Mouse (Mus musculus): Measurements from ENCODE around the gene Eif4e1b. TPM values are rescaled to one million over a fixed set of nuclear protein-coding genes. Genes with fewer than 3 reads are reported as not detected.

The Eif4e1b gene
- polyA plus RNA-seq, 1 experiment from 2014 or later = not detected

DNA sequence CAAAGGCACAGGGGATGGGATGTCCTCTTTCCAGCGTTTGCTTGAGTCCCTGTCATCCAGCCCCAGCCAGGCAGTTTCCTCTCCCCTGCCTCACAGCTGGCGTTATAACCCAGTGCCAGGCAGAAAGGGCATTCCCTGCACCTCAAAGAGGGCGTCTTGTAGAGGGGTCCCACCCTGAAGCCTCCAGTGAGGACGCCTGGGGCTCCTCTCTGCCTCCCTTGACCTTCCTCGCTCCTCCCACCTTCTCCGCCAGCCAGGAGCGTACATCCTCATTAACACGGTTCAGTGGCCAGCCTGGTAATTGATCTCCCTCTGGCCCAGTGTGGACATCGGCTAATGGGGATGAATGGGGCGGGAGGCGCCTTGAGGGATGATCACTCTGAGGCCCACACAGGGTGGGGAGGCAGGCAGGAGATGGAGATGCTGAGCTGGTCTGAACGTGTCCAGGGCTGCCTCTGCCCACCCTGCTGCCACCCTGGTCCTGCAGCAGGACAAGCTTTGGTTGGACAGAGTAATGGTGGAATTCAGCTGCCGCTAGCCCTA, 22.7 kb downstream of the Eif4e1b start:
- H3K36me3 ChIP-seq = no peaks in the 10 kb centered on the region
- no peak for ATAC-seq (replicated peaks; ENCODE audit: insufficient number of reproducible peaks, insufficient read depth, low FRiP score, low read depth)
- 46% methylated on average over 13 of the region's 13 CpGs for WGBS

DNA sequence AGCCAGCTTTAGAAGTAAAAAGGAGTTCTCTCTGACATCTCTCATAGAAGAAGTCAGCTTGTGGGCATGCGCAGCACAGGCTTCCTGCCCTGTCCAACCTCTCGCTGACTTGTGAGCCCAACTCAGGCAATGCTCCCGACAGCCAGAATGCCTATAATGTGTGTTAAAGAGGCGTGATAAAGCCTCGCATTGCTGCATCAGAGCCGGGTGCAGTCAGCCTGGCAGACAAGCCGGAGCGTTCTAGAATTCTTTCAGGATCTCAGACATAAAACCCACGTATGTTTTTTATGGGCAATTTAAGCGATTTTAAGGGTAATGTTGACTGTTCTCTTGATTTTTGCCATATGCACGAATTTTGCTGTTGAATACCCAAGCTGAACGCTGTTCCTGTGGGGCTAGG, 24.3 kb downstream of the Eif4e1b start:
- 58% methylated on average over 12 of the region's 12 CpGs for WGBS
- peaks cover 49% of the 10 kb centered on the region for H3K27me3 ChIP-seq
- H3K36me3 ChIP-seq = no peaks in the 10 kb centered on the region
- no peaks in the 10 kb centered on the region for H3K9me3 ChIP-seq (replicated peaks)
- H3K4me2 ChIP-seq = no peak overlapping the region
- H3K4me3 ChIP-seq = no peak overlapping the region
- H3K4me1 ChIP-seq (replicated peaks) = no peaks in the 10 kb centered on the region
- H3K27ac ChIP-seq = no peak overlapping the region
- no peak overlapping the region for H3K9ac ChIP-seq
- no peak for ATAC-seq (replicated peaks; ENCODE audit: insufficient number of reproducible peaks, insufficient read depth, low FRiP score, low read depth)

More for the DNA sequence above, 22.7 kb downstream of the Eif4e1b start:
- no peak overlapping the region for H3K27ac ChIP-seq
- H3K9me3 ChIP-seq (replicated peaks) = no peaks in the 10 kb centered on the region
- no peak overlapping the region for H3K9ac ChIP-seq
- H3K4me3 ChIP-seq = no peak overlapping the region
- H3K4me1 ChIP-seq (replicated peaks) = no peaks in the 10 kb centered on the region
- peaks cover 45% of the 10 kb centered on the region for H3K27me3 ChIP-seq
- no peak overlapping the region for H3K4me2 ChIP-seq

DNA sequence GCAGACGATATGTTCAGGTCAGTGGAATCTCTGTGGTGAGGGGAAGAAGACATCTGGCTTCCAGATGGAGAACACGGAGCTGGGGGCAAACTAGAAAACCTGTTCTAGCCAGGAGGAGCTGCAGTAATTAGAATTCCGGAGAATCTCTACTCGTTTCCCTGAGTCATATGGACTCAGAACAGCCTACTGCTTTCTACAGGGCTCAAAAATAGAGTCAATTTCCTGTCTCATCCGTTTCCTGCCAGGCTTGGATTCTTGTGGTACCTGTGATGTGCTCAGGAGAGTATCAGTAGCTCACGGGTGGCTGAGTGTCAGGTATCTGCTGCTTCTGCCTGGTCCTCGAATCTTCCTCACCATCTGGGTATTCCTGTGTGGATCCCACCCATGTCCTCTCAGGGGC, 27.7 kb downstream of the Eif4e1b start:
- no peak overlapping the region for H3K9ac ChIP-seq
- no peaks in the 10 kb centered on the region for H3K4me1 ChIP-seq (replicated peaks)
- 53% methylated on average over 7 of the region's 7 CpGs for WGBS
- no peak for ATAC-seq (replicated peaks; ENCODE audit: insufficient number of reproducible peaks, insufficient read depth, low FRiP score, low read depth)
- no peak overlapping the region for H3K27ac ChIP-seq
- H3K27me3 ChIP-seq = peaks cover 20% of the 10 kb centered on the region
- H3K9me3 ChIP-seq (replicated peaks) = no peaks in the 10 kb centered on the region
- no peak overlapping the region for H3K4me3 ChIP-seq
- no peak overlapping the region for H3K4me2 ChIP-seq
- no peaks in the 10 kb centered on the region for H3K36me3 ChIP-seq

DNA sequence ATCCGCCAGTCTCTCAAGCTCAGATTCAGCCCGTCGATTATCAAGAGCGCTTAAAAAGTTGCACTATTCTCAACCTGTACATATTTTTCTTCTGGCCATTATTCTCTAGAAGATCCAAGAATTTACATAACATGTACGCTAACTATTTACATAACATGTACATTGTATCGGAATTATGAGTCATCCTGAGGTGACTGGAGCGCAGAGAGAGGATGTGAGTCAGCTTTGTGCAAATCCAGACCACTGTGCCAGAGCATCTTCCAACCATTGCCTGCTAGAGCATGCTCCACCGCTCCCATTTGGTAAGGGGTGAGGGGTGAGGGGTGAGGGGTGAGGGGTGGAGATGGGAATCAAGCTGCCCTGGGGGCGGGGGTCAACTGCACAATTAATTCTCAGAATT, 29.6 kb downstream of the Eif4e1b start:
- 76% methylated on average over 9 of the region's 9 CpGs for WGBS
- no peak overlapping the region for H3K27ac ChIP-seq
- 0 out of 2 replicates have a peak, but pooled peaks cover 4% of the 10 kb centered on the region for H3K27me3 ChIP-seq
- no peaks in the 10 kb centered on the region for H3K36me3 ChIP-seq
- no peak overlapping the region for H3K4me2 ChIP-seq
- ATAC-seq (replicated peaks; ENCODE audit: insufficient number of reproducible peaks, insufficient read depth, low FRiP score, low read depth) = no peak
- no peak overlapping the region for H3K4me3 ChIP-seq
- no peaks in the 10 kb centered on the region for H3K4me1 ChIP-seq (replicated peaks)
- H3K9me3 ChIP-seq (replicated peaks) = no peaks in the 10 kb centered on the region
- no peak overlapping the region for H3K9ac ChIP-seq

DNA sequence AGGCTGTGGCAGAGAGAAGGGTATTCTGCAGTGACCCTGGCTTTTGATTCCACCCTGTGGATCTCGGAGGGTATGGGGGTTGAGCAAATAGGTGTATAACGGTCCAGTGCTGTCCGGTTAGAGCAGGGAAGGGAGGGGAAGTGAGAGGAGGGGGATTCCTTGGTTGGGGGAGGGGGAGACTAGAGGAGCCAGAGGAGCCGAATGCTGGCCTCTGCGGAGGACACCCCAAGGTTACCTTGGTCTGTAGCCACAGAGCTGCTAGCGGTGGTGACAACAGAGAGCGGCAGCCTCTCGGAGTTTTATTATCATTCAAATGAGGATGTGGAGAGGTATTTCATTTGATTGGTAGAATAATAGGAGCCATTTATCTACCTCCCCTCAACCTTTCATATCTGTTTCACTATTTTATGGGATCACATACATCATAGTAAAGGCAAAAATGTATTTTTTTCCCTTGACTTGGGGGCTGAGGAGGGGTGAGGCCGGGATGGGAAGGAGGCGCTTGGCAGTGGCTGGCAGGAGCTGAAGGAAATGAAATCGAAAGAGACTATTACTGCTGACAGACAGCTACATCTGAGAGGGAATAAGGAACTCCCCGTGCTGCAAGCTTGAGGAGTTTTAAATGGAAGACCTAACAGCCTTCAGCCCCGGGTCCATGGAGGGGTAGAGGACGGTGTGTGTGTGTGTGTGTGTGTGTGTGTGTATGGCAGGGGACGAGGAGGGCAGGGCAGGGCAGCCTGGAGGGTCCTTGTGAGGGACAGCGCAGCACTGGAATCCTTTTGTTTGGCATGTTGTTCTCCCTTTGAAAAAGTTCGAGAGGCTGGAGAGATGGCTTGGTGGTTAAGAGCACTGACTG, 34.8 kb downstream of the Eif4e1b start:
- Histone ChIP-seq H3K4me1 (replicated peaks) (no peaks in the 10 kb centered on the region), H3K36me3 (no peaks in the 10 kb centered on the region), H3K4me3 (no peak overlapping the region), H3K27ac (no peak overlapping the region), H3K9ac (no peak overlapping the region), H3K27me3 (peaks cover 6% of the 10 kb centered on the region), H3K4me2 (no peak overlapping the region), H3K9me3 (replicated peaks) (no peaks in the 10 kb centered on the region)
- 27% methylated on average over 17 of the region's 17 CpGs for WGBS
- no peak for ATAC-seq (replicated peaks; ENCODE audit: insufficient number of reproducible peaks, insufficient read depth, low FRiP score, low read depth)

DNA sequence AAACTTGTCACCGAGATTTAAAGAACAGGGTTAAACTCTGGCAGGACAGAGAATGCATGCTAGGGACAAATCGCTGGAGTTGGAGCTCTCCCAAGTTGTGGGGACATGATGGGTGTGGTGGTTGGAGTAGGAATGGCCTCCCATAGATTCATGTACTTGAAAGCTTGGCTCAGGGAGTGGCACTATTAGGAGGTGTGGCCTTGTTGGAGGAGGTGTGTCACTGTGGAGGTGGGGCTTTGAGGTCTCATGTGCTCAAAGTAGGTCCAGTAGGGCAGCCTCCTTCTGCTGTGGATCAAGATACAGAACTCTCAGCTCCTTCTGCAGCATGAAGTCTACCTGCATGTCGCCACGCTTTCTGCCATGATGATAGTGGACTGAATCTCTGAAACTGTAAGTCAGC, 37.3 kb downstream of the Eif4e1b start:
- Histone ChIP-seq H3K4me1 (replicated peaks) (peaks cover 11% of the 10 kb centered on the region), H3K27ac (no peak overlapping the region), H3K4me2 (no peak overlapping the region), H3K36me3 (no peaks in the 10 kb centered on the region), H3K9ac (no peak overlapping the region), H3K4me3 (no peak overlapping the region), H3K9me3 (replicated peaks) (no peaks in the 10 kb centered on the region), H3K27me3 (peaks cover 15% of the 10 kb centered on the region)
- WGBS = 70% methylated on average over 4 of the region's 4 CpGs
- no peak for ATAC-seq (replicated peaks; ENCODE audit: insufficient number of reproducible peaks, insufficient read depth, low FRiP score, low read depth)

DNA sequence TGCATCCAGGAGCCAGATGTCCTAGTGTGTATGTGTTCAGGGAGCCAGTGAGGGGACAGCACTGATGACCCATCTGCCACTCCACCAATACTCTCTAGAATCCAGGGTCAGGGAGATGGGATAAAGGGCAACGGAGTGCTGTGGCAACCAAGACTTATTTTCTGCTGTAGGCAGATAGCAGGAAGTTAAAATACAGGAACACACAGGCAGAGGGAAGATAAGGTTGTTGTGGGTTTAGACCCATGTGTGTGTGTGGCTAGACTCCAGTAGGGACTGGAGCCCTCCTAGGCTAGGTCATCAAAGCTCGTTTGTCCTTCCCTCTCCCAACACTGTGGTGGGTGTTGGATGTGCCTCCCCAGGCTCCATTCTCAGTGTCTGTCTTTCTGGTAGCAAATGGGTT, 38.1 kb downstream of the Eif4e1b start:
- Histone ChIP-seq H3K4me2 (no peak overlapping the region), H3K27ac (no peak overlapping the region), H3K27me3 (peaks cover 15% of the 10 kb centered on the region), H3K4me1 (replicated peaks) (peaks cover 11% of the 10 kb centered on the region), H3K4me3 (no peak overlapping the region), H3K9ac (no peak overlapping the region), H3K36me3 (no peaks in the 10 kb centered on the region), H3K9me3 (replicated peaks) (no peaks in the 10 kb centered on the region)
- ATAC-seq (replicated peaks; ENCODE audit: insufficient number of reproducible peaks, insufficient read depth, low FRiP score, low read depth) = no peak
- 57% methylated on average over 2 of the region's 2 CpGs for WGBS

DNA sequence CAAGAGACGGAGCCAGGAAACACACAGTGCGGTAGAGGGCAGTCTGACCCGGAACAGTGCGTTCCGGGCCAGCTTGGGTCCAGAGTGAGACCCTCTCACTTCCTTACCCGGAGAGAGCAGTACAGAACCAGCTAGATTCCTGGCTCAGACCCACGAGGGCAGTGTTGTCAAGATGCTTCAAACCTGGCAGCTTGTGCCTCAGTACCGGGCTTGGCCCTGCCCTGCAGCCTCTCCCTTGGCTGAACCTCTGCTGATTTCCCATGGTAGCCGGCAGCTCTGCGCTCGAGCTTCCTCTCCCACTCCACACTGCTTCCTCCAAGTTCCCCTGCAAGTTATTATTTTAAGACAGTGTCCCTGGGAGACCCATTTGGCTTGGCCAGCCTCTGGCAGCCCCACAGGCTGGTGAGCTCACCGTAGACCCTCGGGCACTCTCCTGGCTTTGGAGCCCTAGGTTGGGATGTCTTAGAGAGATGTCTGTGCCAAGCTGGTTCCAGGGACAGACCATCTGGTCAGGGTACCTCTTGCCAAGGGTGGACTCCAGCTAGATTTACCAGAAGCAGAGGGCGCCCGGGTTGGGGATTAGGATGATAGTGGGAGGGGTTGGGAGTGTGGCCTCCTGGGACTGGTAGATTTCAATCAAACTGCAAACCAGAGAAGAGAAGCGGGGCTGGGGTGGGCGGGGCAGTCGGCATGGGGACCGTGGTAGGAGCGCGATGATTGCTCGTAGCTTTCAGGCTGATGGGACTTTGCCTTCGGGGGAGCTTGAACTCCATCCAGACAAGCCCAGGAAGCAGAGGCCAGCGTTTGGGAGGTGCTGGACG, 40.5 kb downstream of the Eif4e1b start:
- no peak overlapping the region for H3K9ac ChIP-seq
- H3K4me3 ChIP-seq = 0 out of 2 replicates have a peak overlapping the region, but pooled peaks have one; percentile 14
- peaks cover 11% of the 10 kb centered on the region for H3K4me1 ChIP-seq (replicated peaks)
- no peak overlapping the region for H3K27ac ChIP-seq
- no peaks in the 10 kb centered on the region for H3K36me3 ChIP-seq
- H3K4me2 ChIP-seq = peak overlapping the region; percentile 50
- H3K9me3 ChIP-seq (replicated peaks) = no peaks in the 10 kb centered on the region
- peak; percentile 27; the same call in 1 of the 2 replicates for ATAC-seq (replicated peaks; ENCODE audit: insufficient number of reproducible peaks, insufficient read depth, low FRiP score, low read depth)
- WGBS = 12% methylated on average over 25 of the region's 25 CpGs
- H3K27me3 ChIP-seq = peaks cover 16% of the 10 kb centered on the region

DNA sequence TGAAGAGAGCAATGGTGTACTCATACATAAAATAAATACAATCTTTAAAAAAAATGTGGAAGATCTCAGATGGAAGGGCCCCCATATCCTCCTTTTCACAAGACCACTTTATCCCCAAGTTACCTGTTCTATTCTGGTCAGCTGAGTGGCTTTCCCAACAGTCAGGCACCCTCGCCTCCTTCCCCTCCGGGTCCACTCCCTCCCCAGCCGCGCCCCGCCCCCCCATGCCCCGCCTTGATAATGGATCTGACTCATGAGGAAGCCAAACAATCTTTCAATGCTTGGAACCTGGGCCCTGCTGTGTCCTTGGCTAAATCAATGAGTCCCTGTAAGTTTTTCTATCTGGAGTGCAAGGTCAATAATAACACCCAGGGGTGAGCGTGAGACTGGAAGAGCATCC, 44.2 kb downstream of the Eif4e1b start:
- no peaks in the 10 kb centered on the region for H3K9me3 ChIP-seq (replicated peaks)
- H3K4me3 ChIP-seq = no peak overlapping the region
- no peak overlapping the region for H3K27ac ChIP-seq
- no peak overlapping the region for H3K4me2 ChIP-seq
- peaks cover 11% of the 10 kb centered on the region for H3K4me1 ChIP-seq (replicated peaks)
- WGBS = 42% methylated on average over 7 of the region's 7 CpGs
- no peak overlapping the region for H3K9ac ChIP-seq
- peaks cover 16% of the 10 kb centered on the region for H3K27me3 ChIP-seq
- no peaks in the 10 kb centered on the region for H3K36me3 ChIP-seq
- ATAC-seq (replicated peaks; ENCODE audit: insufficient number of reproducible peaks, insufficient read depth, low FRiP score, low read depth) = no peak

DNA sequence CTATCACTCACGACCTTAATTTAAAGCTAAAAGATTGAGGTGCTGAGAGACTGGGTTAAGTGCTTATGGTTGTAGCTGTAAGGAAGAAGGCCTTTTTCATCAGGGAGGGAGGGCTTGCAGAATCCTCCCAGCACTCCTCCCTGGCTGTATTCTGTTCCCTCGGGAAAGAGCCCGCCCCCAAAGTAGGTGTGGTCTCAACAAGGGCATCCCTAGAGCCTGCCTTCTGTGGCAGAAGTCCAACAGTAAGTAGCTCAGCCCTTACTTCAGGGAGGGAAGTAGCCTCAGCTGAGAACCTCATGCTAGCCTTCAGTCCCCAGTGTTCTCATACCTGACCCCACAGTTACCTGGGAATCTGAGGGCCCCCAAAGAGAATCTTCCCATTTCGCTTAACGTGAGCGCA, 44.7 kb downstream of the Eif4e1b start:
- Histone ChIP-seq H3K9me3 (replicated peaks) (no peaks in the 10 kb centered on the region), H3K36me3 (no peaks in the 10 kb centered on the region), H3K27me3 (peaks cover 15% of the 10 kb centered on the region), H3K4me1 (replicated peaks) (peaks cover 11% of the 10 kb centered on the region), H3K4me2 (no peak overlapping the region), H3K4me3 (no peak overlapping the region), H3K9ac (no peak overlapping the region), H3K27ac (no peak overlapping the region)
- 49% methylated on average over 6 of the region's 6 CpGs for WGBS
- ATAC-seq (replicated peaks; ENCODE audit: insufficient number of reproducible peaks, insufficient read depth, low FRiP score, low read depth) = no peak

DNA sequence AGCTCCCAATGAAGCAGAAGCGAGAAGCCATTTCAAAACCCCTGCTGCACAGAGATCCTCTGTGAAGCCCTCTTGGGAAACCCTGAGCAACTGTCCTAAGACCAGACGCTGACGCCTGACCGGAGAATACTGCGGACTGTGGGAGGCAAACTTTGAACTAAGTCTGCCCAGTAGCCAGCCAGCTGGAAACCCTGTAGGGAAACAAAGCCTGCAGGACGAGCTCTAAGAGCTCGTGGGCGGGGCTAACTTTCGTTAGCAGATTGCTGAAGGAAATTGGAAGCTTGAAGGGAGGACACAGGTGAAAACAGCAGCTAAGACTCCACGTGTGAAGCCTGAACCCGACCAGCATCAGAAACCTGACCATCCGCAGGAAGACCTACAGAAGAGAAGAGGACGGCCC, 45.7 kb downstream of the Eif4e1b start:
- peaks cover 4% of the 10 kb centered on the region for H3K4me1 ChIP-seq (replicated peaks)
- H3K27me3 ChIP-seq = peaks cover 9% of the 10 kb centered on the region
- no peak for ATAC-seq (replicated peaks; ENCODE audit: insufficient number of reproducible peaks, insufficient read depth, low FRiP score, low read depth)
- H3K4me3 ChIP-seq = no peak overlapping the region
- H3K36me3 ChIP-seq = no peaks in the 10 kb centered on the region
- no peak overlapping the region for H3K9ac ChIP-seq
- WGBS = 4% methylated on average over 13 of the region's 13 CpGs
- H3K4me2 ChIP-seq = peak overlapping the region; percentile 9; the same call in 1 of the 2 replicates
- H3K27ac ChIP-seq = no peak overlapping the region
- no peaks in the 10 kb centered on the region for H3K9me3 ChIP-seq (replicated peaks)
